Mouse (Mus musculus): ENCODE measurements around the gene Bsdc1. TPM values are rescaled to one million over a fixed set of nuclear protein-coding genes. Genes with fewer than 3 reads are reported as not detected.

The Bsdc1 gene
- total and polyA plus RNA-seq, 2 experiments from 2014 or later = 18.7 to 58.4 TPM

GRCm38 (mm10) chr4:129481090-129481489, 19.7 kb downstream of the Bsdc1 start:
- no peaks in the 10 kb centered on the region for H3K9me3 ChIP-seq (replicated peaks; ENCODE audit: control insufficient read depth, low read length)
- H3K4me1 ChIP-seq (ENCODE audit: control insufficient read depth, insufficient read depth) = no peaks in the 10 kb centered on the region
- H3K4me3 ChIP-seq (ENCODE audit: low read depth, low read length) = no peak overlapping the region
- H3K9ac ChIP-seq (replicated peaks; ENCODE audit: low read depth, low read length) = no peak overlapping the region
- no peak overlapping the region for H3K4me2 ChIP-seq (ENCODE audit: low read depth, low read length)
- 76% methylated on average over 1 of the region's 1 CpGs for WGBS
- no peak for ATAC-seq (ENCODE audit: insufficient read depth, low read depth)
- TF ChIP-seq CTCF (IDR thresholded peaks at IDR 0.05; ENCODE audit: low read depth) (no peak), EP300 (IDR thresholded peaks at IDR 0.05; ENCODE audit: low read depth) (no peak)
- DNase-seq (ENCODE audit: low spot score) = no peak
- no peak overlapping the region for H3K27ac ChIP-seq (ENCODE audit: low read depth)
- no peaks in the 10 kb centered on the region for H3K27me3 ChIP-seq (ENCODE audit: control insufficient read depth, insufficient read depth, low read length)
- peaks cover 76% of the 10 kb centered on the region for H3K36me3 ChIP-seq (replicated peaks; ENCODE audit: control insufficient read depth, insufficient read depth, low read length)

- H3K4me1 ChIP-seq (ENCODE audit: control insufficient read depth, insufficient read depth) = peaks cover 11% of the 10 kb centered on the region; the same call in 1 of the 2 replicates
- H3K36me3 ChIP-seq (replicated peaks; ENCODE audit: control insufficient read depth, insufficient read depth, low read length) = peaks cover 34% of the 10 kb centered on the region
- no peak within 1 kb of the TSS for H3K27ac ChIP-seq (ENCODE audit: low read depth)
- H3K9ac ChIP-seq (replicated peaks; ENCODE audit: low read depth, low read length) = peak within 1 kb of the TSS; percentile 29; the same call in 1 of the 2 replicates
- H3K4me2 ChIP-seq (ENCODE audit: low read depth, low read length) = peak within 1 kb of the TSS; percentile 60
- H3K4me3 ChIP-seq (ENCODE audit: low read depth, low read length) = peak within 1 kb of the TSS; percentile 38
- H3K27me3 ChIP-seq (ENCODE audit: control insufficient read depth, insufficient read depth, low read length) = peaks cover 22% of the 10 kb centered on the region
- DNase-seq (ENCODE audit: low spot score) = no peak
- peak; percentile 31 for ATAC-seq (ENCODE audit: insufficient read depth, low read depth)
- TF ChIP-seq EP300 (IDR thresholded peaks at IDR 0.05; ENCODE audit: low read depth) = no peak
- TF ChIP-seq CTCF (IDR thresholded peaks at IDR 0.05; ENCODE audit: low read depth) = peak; percentile 17; the same call in 1 of the 2 replicates
- WGBS = 5% methylated on average over 63 of the region's 70 CpGs
- no peaks in the 10 kb centered on the region for H3K9me3 ChIP-seq (replicated peaks; ENCODE audit: control insufficient read depth, low read length)
These were observed 29.8 kb downstream of the Bsdc1 start, which contains the start of the genes Tssk3 and Fam229a for GRCm38 (mm10) chr4:129490972-129491880. Tssk3 (minus strand) TSS chr4:129491022. Fam229a (plus strand) TSS chr4:129491190.

- WGBS = 66% methylated on average over 7 of the region's 7 CpGs
- Histone ChIP-seq H3K27me3 (ENCODE audit: control insufficient read depth, insufficient read depth, low read length) (peaks cover 22% of the 10 kb centered on the region), H3K9me3 (replicated peaks; ENCODE audit: control insufficient read depth, low read length) (no peaks in the 10 kb centered on the region), H3K36me3 (replicated peaks; ENCODE audit: control insufficient read depth, insufficient read depth, low read length) (0 out of 2 replicates have a peak, but pooled peaks cover 1% of the 10 kb centered on the region), H3K4me1 (ENCODE audit: control insufficient read depth, insufficient read depth) (peaks cover 14% of the 10 kb centered on the region; the same call in 1 of the 2 replicates), H3K4me2 (ENCODE audit: low read depth, low read length) (no peak overlapping the region), H3K4me3 (ENCODE audit: low read depth, low read length) (no peak overlapping the region), H3K27ac (ENCODE audit: low read depth) (no peak overlapping the region), H3K9ac (replicated peaks; ENCODE audit: low read depth, low read length) (no peak overlapping the region)
- ATAC-seq (ENCODE audit: insufficient read depth, low read depth) = 0 out of 2 replicates have a peak, but pooled peaks have one; percentile 12
- DNase-seq (ENCODE audit: low spot score) = no peak
- TF ChIP-seq EP300 (IDR thresholded peaks at IDR 0.05; ENCODE audit: low read depth) (no peak), CTCF (IDR thresholded peaks at IDR 0.05; ENCODE audit: low read depth) (0 out of 2 replicates have a peak, but pooled peaks have one; percentile 9)
These were observed 33.3 kb downstream of the Bsdc1 start for GRCm38 (mm10) chr4:129494681-129495080.

GRCm38 (mm10) chr4:129495672-129496562, 34.5 kb downstream of the Bsdc1 start:
- Histone ChIP-seq H3K9me3 (replicated peaks; ENCODE audit: control insufficient read depth, low read length) (no peaks in the 10 kb centered on the region), H3K27ac (ENCODE audit: low read depth) (peak overlapping the region; percentile 65), H3K9ac (replicated peaks; ENCODE audit: low read depth, low read length) (no peak overlapping the region), H3K4me2 (ENCODE audit: low read depth, low read length) (no peak overlapping the region), H3K4me1 (ENCODE audit: control insufficient read depth, insufficient read depth) (peaks cover 13% of the 10 kb centered on the region; the same call in 1 of the 2 replicates), H3K27me3 (ENCODE audit: control insufficient read depth, insufficient read depth, low read length) (peaks cover 17% of the 10 kb centered on the region), H3K36me3 (replicated peaks; ENCODE audit: control insufficient read depth, insufficient read depth, low read length) (no peaks in the 10 kb centered on the region), H3K4me3 (ENCODE audit: low read depth, low read length) (no peak overlapping the region)
- DNase-seq (ENCODE audit: low spot score) (no peak), ATAC-seq (ENCODE audit: insufficient read depth, low read depth) (no peak)
- TF ChIP-seq EP300 (IDR thresholded peaks at IDR 0.05; ENCODE audit: low read depth) = no peak
- TF ChIP-seq CTCF (IDR thresholded peaks at IDR 0.05; ENCODE audit: low read depth) = peak; percentile 32
- 31% methylated on average over 16 of the region's 16 CpGs for WGBS

- 0 out of 2 replicates have a peak, but pooled peaks have one; percentile 8 for ATAC-seq (ENCODE audit: insufficient read depth, low read depth)
- WGBS = 28% methylated on average over 6 of the region's 6 CpGs
- Histone ChIP-seq H3K36me3 (replicated peaks; ENCODE audit: control insufficient read depth, insufficient read depth, low read length) (no peaks in the 10 kb centered on the region), H3K4me2 (ENCODE audit: low read depth, low read length) (no peak overlapping the region), H3K9ac (replicated peaks; ENCODE audit: low read depth, low read length) (no peak overlapping the region), H3K27ac (ENCODE audit: low read depth) (peak overlapping the region; percentile 65), H3K9me3 (replicated peaks; ENCODE audit: control insufficient read depth, low read length) (no peaks in the 10 kb centered on the region), H3K4me3 (ENCODE audit: low read depth, low read length) (no peak overlapping the region), H3K4me1 (ENCODE audit: control insufficient read depth, insufficient read depth) (peaks cover 12% of the 10 kb centered on the region), H3K27me3 (ENCODE audit: control insufficient read depth, insufficient read depth, low read length) (peaks cover 11% of the 10 kb centered on the region)
- DNase-seq (ENCODE audit: low spot score) = peak; percentile 65
- TF ChIP-seq CTCF (IDR thresholded peaks at IDR 0.05; ENCODE audit: low read depth) = no peak
- no peak for TF ChIP-seq EP300 (IDR thresholded peaks at IDR 0.05; ENCODE audit: low read depth)
These were observed 35.2 kb downstream of the Bsdc1 start for GRCm38 (mm10) chr4:129496631-129497030.

Measured in heart, postnatal 0 days (tissue).